Mouse (Mus musculus) myocyte (in vitro differentiated cells): ENCODE results near the gene Cfap61. TPM values are rescaled to one million over a fixed set of nuclear protein-coding genes. Genes with fewer than 3 reads are reported as not detected.

ENCODE experiments used
- H3K27me3 ChIP-seq: one replicate; pipeline ENCODE4 v1.6.1; 2011; ENCODE audit not compliant: control insufficient read depth, insufficient read depth, insufficient read length
- H3K36me3 ChIP-seq: one replicate; pipeline ENCODE4 v1.6.1; 2011; ENCODE audit not compliant: control insufficient read depth, insufficient read depth
- H3K4me2 ChIP-seq: one replicate; pipeline ENCODE4 v1.6.1; 2011; ENCODE audit warnings: low read depth, control low read depth
- H3K4me3 ChIP-seq: one replicate; pipeline ENCODE4 v1.5.1; 2011; ENCODE audit warnings: mild to moderate bottlenecking, control low read depth, moderate library complexity
- H3K79me2 ChIP-seq: one replicate; pipeline ENCODE4 v1.6.1; 2011; ENCODE audit not compliant: control insufficient read depth, insufficient read depth
- H3ac ChIP-seq: one replicate; pipeline ENCODE4 v1.6.1; 2011; ENCODE audit not compliant: control insufficient read depth, insufficient read length
- CEBPB ChIP-seq: IDR thresholded peaks from 2 replicates; pipeline ENCODE4 v1.6.1; 2011; ENCODE audit warnings: mild to moderate bottlenecking, moderate library complexity; ENCODE audit not compliant: poor library complexity, insufficient read depth, severe bottlenecking
- E2F4 ChIP-seq: IDR thresholded peaks from one replicate; pipeline ENCODE4 v1.6.1; 2011; ENCODE audit warnings: mild to moderate bottlenecking, control low read depth, moderate library complexity; ENCODE audit not compliant: insufficient read depth
- MAX ChIP-seq: IDR thresholded peaks from one replicate; pipeline ENCODE4 v1.6.1; 2011; ENCODE audit warnings: low read depth, mild to moderate bottlenecking, control low read depth
- MYOD1 ChIP-seq, 3 experiments: IDR thresholded peaks; one replicate each; pipeline ENCODE4 v1.6.1; 2011; ENCODE audit warnings: control low read depth in 2 of 3, low read depth in 2 of 3, mild to moderate bottlenecking in 2 of 3, moderate library complexity in 1 of 3; ENCODE audit not compliant: insufficient read length in 2 of 3, control insufficient read depth in 1 of 3
- MYOG ChIP-seq, 3 experiments: IDR thresholded peaks; one replicate each; pipeline ENCODE4 v1.6.1; 2011; ENCODE audit warnings: control low read depth in 2 of 3, low read depth in 2 of 3, mild to moderate bottlenecking in 2 of 3; ENCODE audit not compliant: insufficient read length in 2 of 3, control insufficient read depth in 1 of 3, insufficient read depth in 1 of 3
- POLR2A ChIP-seq: IDR thresholded peaks from one replicate; pipeline ENCODE4 v1.6.1; 2011; ENCODE audit warnings: low read depth, mild to moderate bottlenecking, control low read depth, moderate library complexity; ENCODE audit not compliant: insufficient read length
- POLR2AphosphoS2 ChIP-seq: IDR thresholded peaks from one replicate; pipeline ENCODE4 v1.6.1; 2011; ENCODE audit warnings: low read depth, control low read depth; ENCODE audit not compliant: insufficient read length
- REST ChIP-seq: IDR thresholded peaks from one replicate; pipeline ENCODE4 v1.6.1; 2011; ENCODE audit warnings: mild to moderate bottlenecking, control low read depth, moderate library complexity; ENCODE audit not compliant: insufficient read depth, insufficient read length
- SRF ChIP-seq: IDR thresholded peaks from one replicate; pipeline ENCODE4 v1.6.1; 2011; ENCODE audit warnings: low read depth; ENCODE audit not compliant: control insufficient read depth, insufficient read length
- TCF12 ChIP-seq: IDR thresholded peaks from one replicate; pipeline ENCODE4 v1.6.1; 2011; ENCODE audit warnings: mild to moderate bottlenecking, control low read depth; ENCODE audit not compliant: poor library complexity, insufficient read depth, severe bottlenecking
- TCF3 ChIP-seq: IDR thresholded peaks from one replicate; pipeline ENCODE4 v1.6.1; 2011; ENCODE audit warnings: low read depth, control low read depth; ENCODE audit not compliant: insufficient read length
- USF1 ChIP-seq: IDR thresholded peaks from one replicate; pipeline ENCODE4 v1.6.1; 2011; ENCODE audit warnings: low read depth, mild to moderate bottlenecking, control low read depth, moderate library complexity
- polyA plus RNA-seq: library from polyadenylated mRNA; unstranded; fragments of >200 nt; fragmentation: generic; extraction: Trizol; gene quantifications from one replicate; pipeline ENCODE4 v1.2.1, GENCODE M21; 2012; ENCODE audit warnings: missing spikeins

The Cfap61 gene
- polyA plus RNA-seq, 1 experiment, result 0.06 TPM

DNA sequence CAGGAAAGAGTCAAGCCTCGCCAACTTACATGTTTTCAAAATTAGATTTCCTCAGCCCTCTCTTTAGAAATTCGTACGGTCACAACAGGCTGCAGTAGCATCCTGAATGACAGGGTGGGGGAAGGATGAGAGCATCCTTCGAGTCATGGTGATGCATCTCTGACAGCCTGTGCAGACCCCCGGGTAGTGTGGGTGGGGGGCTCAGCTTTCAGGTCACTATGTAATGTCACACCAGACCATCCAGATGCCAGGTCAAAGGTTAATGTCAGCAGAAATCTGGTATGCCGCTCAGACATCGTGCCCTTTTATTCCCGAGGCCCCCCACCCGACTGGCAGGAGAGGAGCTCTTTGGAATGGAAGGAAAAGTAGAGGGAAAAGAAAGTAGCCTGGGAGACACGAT, 15.7 kb downstream of the Cfap61 start:
- TF ChIP-seq USF1, result no peak
- TF ChIP-seq SRF, result no peak
- no peak for TF ChIP-seq MYOD1 (IDR thresholded peaks at IDR 0.05; ENCODE audit: control insufficient read depth in 1 of 3, insufficient read length in 2 of 3, low read depth in 2 of 3)
- TF ChIP-seq POLR2A, result no peak
- TF ChIP-seq TCF3, result no peak
- no peak for TF ChIP-seq MYOG (IDR thresholded peaks at IDR 0.05; ENCODE audit: control insufficient read depth in 1 of 3, insufficient read depth in 1 of 3, insufficient read length in 2 of 3, low read depth in 2 of 3)
- TF ChIP-seq MAX, result no peak
- no peak for TF ChIP-seq E2F4
- no peak for TF ChIP-seq REST
- no peak for TF ChIP-seq TCF12
- no peak for TF ChIP-seq CEBPB
- TF ChIP-seq POLR2AphosphoS2, result no peak
- Histone ChIP-seq H3ac (no peak overlapping the region), H3K4me2 (no peak overlapping the region), H3K27me3 (no peaks in the 10 kb centered on the region), H3K4me3 (no peak overlapping the region), H3K79me2 (no peaks in the 10 kb centered on the region), H3K36me3 (no peaks in the 10 kb centered on the region)

DNA sequence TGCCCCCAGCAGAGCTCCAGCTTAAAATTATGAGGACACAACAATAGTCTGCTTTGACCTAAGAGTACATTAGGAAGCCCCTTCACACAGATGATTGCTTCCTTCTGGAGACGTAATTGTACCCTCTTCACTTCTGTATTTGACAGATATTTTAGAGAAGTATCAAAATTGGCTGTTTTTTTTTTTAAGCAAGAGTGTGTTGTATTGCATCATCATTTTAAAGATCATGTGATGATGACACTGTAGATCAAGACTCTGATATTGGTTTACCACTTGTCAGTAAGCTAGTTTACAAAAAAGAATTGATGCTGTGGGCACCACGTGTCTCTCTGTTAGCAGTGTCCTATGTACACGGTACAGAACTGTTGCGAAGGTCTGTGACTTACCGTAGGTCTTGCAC, 18.1 kb downstream of the Cfap61 start:
- Histone ChIP-seq H3K27me3 (no peaks in the 10 kb centered on the region), H3K4me2 (no peak overlapping the region), H3K36me3 (no peaks in the 10 kb centered on the region), H3ac (no peak overlapping the region), H3K4me3 (no peak overlapping the region), H3K79me2 (no peaks in the 10 kb centered on the region)
- no peak for TF ChIP-seq USF1
- no peak for TF ChIP-seq E2F4

DNA sequence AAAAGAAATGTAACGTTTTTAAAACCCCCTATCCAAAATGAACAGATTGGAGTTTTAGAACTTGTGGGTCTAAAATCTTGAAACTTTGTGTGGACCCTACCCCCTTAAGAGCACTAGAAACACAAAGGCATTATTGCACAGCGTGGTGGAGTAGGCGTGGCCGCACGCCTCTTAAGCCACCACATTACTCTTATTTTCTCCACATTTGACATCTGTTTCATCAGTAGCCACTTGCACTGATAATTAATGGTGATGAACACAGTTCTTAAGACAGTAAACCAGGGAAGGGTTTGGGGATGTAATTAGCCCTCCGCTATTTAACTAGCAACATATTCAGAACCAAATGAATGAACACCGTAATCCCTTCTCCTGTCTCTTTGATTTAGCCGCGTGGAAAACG, 21.3 kb downstream of the Cfap61 start:
- TF ChIP-seq CEBPB (no peak), E2F4 (no peak), POLR2AphosphoS2 (no peak)

DNA sequence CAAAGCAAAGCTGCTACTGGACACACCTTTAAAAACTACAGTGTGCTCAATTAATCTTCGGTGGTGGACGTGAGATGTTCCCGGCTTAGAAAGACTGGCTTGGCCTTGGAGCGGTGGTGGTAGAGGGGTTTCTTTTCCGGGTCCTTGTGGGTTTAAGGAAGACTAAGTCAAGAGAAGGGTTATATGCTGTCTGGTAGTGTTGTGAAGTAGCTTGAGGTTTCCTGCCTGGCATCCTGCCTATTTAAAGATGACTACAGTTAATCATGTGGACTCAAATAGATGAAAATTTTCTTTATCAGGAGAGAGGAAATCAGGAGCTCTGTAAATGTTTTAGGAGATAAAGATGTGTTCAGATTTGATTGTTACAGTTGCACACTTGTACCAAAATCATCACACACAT, 21.7 kb downstream of the Cfap61 start:
- H3K79me2 ChIP-seq, result no peaks in the 10 kb centered on the region
- no peak overlapping the region for H3ac ChIP-seq
- no peaks in the 10 kb centered on the region for H3K27me3 ChIP-seq
- no peaks in the 10 kb centered on the region for H3K36me3 ChIP-seq
- H3K4me3 ChIP-seq, result no peak overlapping the region
- no peak for TF ChIP-seq E2F4
- TF ChIP-seq MAX, result no peak
- no peak for TF ChIP-seq POLR2AphosphoS2
- no peak for TF ChIP-seq MYOD1 (IDR thresholded peaks at IDR 0.05; ENCODE audit: control insufficient read depth in 1 of 3, insufficient read length in 2 of 3, low read depth in 2 of 3)
- no peak for TF ChIP-seq TCF12
- TF ChIP-seq CEBPB, result no peak
- TF ChIP-seq REST, result no peak
- no peak for TF ChIP-seq SRF
- no peak for TF ChIP-seq TCF3
- TF ChIP-seq POLR2A, result no peak
- no peak overlapping the region for H3K4me2 ChIP-seq

More for the DNA sequence above, 21.3 kb downstream of the Cfap61 start:
- Histone ChIP-seq H3K36me3 (no peaks in the 10 kb centered on the region), H3K4me3 (no peak overlapping the region), H3ac (no peak overlapping the region), H3K4me2 (no peak overlapping the region), H3K27me3 (no peaks in the 10 kb centered on the region), H3K79me2 (no peaks in the 10 kb centered on the region)

DNA sequence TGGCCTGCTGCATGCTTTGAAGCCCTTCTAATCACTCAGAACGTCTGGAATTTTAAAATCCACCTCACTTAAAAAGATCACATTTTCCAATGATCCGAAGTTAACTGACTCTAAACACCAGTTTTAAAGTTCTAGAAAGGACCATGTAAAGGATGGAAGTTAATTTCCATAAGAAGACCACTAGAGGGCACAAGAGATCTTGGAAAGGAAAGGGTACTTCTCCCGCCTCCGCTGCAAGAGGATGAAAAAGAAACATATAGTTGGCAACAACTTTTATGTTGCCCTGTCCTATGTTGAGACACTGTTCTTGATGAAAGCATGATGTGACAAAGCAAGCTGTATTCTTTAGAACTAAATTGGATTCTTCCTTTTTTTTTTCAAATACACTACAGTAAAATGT, 22.9 kb downstream of the Cfap61 start:
- TF ChIP-seq E2F4, result no peak
- H3K79me2 ChIP-seq, result no peaks in the 10 kb centered on the region
- no peaks in the 10 kb centered on the region for H3K27me3 ChIP-seq
- no peaks in the 10 kb centered on the region for H3K36me3 ChIP-seq
- H3ac ChIP-seq, result no peak overlapping the region
- no peak overlapping the region for H3K4me3 ChIP-seq
- no peak overlapping the region for H3K4me2 ChIP-seq

DNA sequence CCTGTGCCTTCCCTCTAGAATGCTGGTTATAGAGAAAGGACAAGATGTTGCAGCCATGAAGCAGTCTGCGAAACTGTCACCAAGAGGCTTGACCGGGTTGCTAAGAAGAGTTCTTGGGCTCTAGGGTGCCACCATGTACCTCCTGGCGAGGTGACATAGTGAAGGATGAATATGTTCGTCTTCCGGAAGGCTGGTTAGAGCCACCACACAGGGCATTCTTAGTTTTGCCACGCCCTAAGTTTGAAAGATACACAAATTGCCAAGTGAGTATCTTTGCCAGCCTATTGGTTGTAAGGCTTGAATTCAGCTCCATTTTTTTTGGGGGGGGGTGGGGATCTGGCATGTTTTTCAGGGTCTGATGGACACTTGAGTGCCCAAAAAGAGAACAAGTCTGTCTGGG, 23.5 kb downstream of the Cfap61 start:
- Histone ChIP-seq H3K4me2 (no peak overlapping the region), H3K4me3 (no peak overlapping the region), H3ac (no peak overlapping the region), H3K36me3 (no peaks in the 10 kb centered on the region), H3K27me3 (no peaks in the 10 kb centered on the region), H3K79me2 (no peaks in the 10 kb centered on the region)
- TF ChIP-seq REST, result no peak
- TF ChIP-seq CEBPB, result no peak
- no peak for TF ChIP-seq USF1
- TF ChIP-seq TCF3, result no peak
- TF ChIP-seq SRF, result no peak
- TF ChIP-seq MYOG (IDR thresholded peaks at IDR 0.05; ENCODE audit: control insufficient read depth in 1 of 3, insufficient read depth in 1 of 3, insufficient read length in 2 of 3, low read depth in 2 of 3), result no peak
- TF ChIP-seq POLR2A, result no peak
- TF ChIP-seq TCF12, result no peak
- no peak for TF ChIP-seq MAX
- no peak for TF ChIP-seq E2F4
- no peak for TF ChIP-seq POLR2AphosphoS2
